In genomic region chr9:71628921-71629320, GRCm38 (mm10) we compare ENCODE assay signal across 22 mouse cellular contexts.
"Had no signal": no experiment of that assay in that cellular context is flagged by ENCODE, and none has a peak within 500 bp of the region (broad histone marks: within the 10 kb centered on the region; RNA-seq: fewer than 3 reads in every experiment).

No protein-coding gene starts in this region.

- H3K4me1 ChIP-seq: limb, embryonic 13.5 days; limb, embryonic 15.5 days; liver, embryonic 12.5 days had no signal

- H3K9ac ChIP-seq: forebrain, postnatal 0 days; hindbrain, embryonic 12.5 days; hindbrain, embryonic 14.5 days; kidney, embryonic 15.5 days; limb, embryonic 13.5 days; limb, embryonic 15.5 days; liver, embryonic 12.5 days; liver, embryonic 14.5 days had no signal

- H3K4me3 ChIP-seq: hindbrain, embryonic 12.5 days; kidney, embryonic 15.5 days; limb, embryonic 13.5 days; limb, embryonic 15.5 days; liver, embryonic 12.5 days had no signal

- ATAC-seq: forebrain, postnatal 0 days; intestine, embryonic 16.5 days; liver, embryonic 12.5 days had no signal

- DNase-seq: forebrain, postnatal 0 days; gastrocnemius, postnatal 14 days; gastrocnemius, postnatal 36 days; heart, adult 18-20 months; heart, postnatal 10 days; heart, postnatal 36 days; kidney, adult 11 months; kidney, adult 2 months; kidney, adult 9 months; kidney, postnatal 14 days; kidney, postnatal 36 days; layer of hippocampus, adult 9-11 months; layer of hippocampus, postnatal 36 days had no signal

- H3K4me2 ChIP-seq: hindbrain, embryonic 12.5 days; hindbrain, embryonic 14.5 days; kidney, embryonic 15.5 days; limb, embryonic 13.5 days; limb, embryonic 15.5 days; liver, embryonic 12.5 days had no signal

- H3K9me3 ChIP-seq: hindbrain, embryonic 12.5 days; kidney, embryonic 15.5 days; limb, embryonic 15.5 days had no signal

- H3K36me3 ChIP-seq: hindbrain, embryonic 12.5 days; liver, embryonic 12.5 days had no signal

- H3K27me3 ChIP-seq: hindbrain, embryonic 12.5 days; kidney, embryonic 15.5 days; limb, embryonic 13.5 days; limb, embryonic 15.5 days; liver, embryonic 12.5 days had no signal

- H3K27ac ChIP-seq: hindbrain, embryonic 12.5 days; hindbrain, embryonic 14.5 days; kidney, embryonic 15.5 days; kidney, postnatal 0 days; limb, embryonic 13.5 days; limb, embryonic 15.5 days; liver, embryonic 12.5 days; liver, embryonic 14.5 days had no signal
